Mouse (Mus musculus) monocyte, adult 2 months (primary cell): ENCODE data around the gene Fam214a.
"Not testable (repeated sequence)": the region's sequence is repeated elsewhere in the genome, so short reads cannot be mapped to it uniquely, and the experiment has no call there.

Experiments used
- DNase-seq, 2 experiments: peaks; one replicate each; pipeline ENCODE4 v3.0.0; 2022; ENCODE audit warnings: low spot score in 2 of 2, low read depth in 1 of 2

Fam214a gene

DNA sequence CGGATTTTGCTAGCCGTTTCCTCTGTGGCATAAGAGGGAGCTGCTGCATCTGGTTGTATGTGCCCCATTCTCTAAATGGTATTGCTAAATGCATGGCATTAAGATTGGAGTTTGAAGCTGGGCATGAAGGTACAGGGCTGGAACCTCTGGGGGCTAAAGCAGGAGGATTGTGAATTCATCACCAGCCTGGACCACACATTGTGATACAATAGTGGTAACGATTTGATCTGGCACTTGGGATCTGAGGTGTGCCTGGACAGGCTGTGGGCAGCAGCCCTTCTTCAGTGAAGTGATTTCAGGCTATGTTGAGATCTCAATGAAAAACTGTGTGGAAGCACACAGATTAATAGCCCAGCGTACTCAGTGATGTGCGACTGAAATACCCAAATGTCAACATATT lies 26.7 kb downstream of the Fam214a start:
- no peak for DNase-seq

DNA sequence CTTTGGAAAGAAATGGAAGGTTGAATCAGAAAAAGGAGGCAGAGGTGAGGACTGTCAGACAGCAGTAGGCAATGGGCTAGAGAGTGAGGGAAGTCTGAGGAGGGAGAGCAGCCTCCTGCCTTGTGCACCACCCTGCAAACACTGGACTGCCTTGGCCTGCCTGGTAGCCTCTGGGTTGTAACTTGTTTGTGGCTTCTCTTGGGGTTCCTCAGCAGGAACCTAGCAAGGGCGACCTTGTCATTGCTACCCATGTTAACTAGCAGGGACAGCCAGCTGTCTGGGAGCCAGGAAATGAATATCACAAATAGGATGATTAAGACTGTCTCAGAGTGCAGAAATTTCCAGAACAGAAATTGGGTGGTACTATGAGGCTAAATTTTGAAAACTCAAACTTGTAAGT lies 27.2 kb downstream of the Fam214a start:
- no peak for DNase-seq

DNA sequence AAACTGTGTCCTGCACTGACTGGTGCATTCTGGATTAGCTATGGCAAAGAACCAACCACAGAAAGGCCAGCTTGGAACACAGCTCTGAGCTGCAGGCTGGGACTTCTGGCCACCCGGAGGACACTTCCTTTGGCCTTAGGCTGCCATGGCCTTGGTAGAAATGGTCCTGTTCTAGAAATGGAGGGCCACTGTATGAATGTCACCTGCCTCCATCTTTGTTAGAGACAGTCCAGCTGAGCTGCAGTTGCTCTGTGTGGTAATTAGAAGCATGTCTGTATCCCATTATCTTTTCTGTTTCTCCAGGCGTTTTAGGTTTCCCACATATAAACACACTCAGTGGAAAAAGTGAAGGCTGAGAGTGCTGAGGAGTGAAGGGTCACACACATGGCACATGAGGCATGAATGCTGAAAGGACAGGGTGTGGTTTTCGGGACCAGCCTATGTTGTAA lies 29.0 kb downstream of the Fam214a start:
- DNase-seq, result no peak

DNA sequence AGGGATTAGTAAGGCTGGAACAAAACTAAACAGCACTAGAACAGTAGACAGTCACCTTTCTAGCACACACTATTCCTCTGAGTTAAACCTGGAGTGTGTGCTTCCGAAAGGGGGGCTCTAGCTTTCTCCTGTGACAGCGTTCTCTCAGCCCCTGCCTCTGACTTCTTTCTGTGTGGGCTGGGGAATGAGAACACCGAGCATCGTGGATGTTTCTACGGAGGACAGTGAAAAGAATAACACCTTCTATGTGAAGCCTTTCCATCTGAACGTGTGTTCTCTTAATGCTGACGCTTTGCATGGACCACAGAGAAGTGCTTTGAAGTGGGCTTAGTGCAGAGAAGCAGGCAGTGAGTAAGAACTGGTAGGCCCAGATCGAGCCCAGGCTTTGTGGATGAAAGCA lies 29.5 kb downstream of the Fam214a start:
- no peak for DNase-seq

DNA sequence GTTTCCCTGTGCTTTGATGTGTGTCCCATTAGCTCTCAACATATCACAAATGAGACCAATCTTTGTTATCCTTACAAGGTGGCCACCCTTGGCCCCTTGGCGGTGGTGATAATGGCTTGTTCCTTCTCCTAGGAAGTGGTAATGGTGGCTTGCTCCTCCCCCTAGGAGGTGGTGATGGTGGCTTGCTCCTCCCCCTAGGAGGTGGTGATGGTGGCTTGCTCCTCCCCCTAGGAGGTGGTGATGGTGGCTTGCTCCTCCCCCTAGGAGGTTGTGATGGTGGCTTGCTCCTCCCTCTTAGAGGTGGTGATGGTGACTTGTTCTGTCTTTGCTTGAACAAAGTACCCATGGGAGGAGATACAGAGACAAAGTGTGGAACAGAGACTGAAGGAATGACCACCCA lies 30.0 kb downstream of the Fam214a start:
- DNase-seq, result not testable (repeated sequence)

DNA sequence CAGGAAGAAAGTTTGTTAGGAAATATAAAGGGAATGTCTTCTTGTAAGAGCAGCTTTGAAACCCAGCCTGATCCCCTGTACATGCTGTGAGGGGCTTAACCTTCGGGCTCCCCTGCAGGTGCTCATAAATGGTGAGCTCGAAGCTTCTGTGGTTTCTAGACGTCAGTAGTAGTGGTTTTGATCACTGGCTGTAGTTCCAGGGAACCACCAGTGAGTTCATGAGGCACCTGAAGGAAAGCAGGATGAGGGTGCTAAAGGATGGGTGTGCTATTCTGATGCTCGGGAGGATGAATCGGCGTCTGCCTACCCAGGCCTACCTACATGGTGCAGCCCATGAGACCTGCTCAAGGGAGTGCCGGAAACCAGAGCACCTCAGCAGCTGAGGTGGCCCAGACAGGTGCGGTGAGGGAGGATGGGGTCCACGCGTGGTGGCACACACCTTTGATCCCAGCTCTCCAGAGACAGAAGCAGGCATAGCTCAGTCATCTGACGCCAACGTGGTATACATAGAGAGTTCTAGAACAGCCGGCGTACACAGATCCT lies 32.6 kb downstream of the Fam214a start:
- no peak for DNase-seq

DNA sequence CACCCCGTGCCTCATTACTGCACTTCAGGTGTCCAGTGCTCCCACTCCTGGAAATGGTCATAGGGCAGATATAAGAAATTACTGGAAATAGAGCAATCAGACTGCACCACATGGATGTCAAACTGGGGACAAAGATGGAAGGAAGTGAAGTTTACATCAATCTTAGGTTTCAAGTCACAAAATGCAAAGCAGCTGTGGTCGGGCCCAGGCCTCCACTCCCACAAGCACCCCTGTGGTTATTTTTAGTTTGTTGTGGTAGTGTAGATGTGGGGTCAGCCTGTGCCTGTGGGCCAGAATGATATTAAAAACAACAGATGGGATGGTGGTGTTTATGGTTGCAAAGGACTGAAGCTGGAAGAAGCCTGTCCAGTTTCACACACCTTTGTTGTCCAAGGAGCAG lies 33.1 kb downstream of the Fam214a start:
- no peak for DNase-seq

DNA sequence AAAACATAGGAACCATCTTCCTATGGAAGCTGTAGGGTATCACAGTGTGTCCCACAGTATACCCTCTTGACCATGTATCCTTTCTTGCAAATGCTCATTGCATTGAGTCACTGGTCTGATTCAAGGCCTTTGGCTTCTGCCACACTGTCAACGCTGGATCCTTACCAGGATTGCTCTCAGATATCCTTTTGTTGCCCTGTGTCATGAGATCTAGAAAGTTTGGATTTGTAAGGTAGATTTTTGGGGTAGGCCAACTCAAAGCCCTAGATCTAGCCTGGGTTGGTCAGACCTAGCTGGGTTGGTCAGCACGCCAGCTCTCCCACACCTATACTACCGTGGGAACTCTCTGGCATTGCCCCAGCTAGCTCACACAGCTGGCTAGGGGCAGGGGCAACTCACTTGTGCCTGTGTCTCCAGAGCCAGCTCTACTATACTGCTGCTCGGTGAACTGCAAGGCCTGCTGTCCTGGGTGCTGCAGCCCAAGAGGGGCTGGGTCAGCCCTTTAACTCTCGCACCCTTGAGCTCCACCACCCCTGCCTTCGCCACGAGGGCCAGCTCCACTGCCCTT lies 36.3 kb downstream of the Fam214a start:
- DNase-seq, result no peak

DNA sequence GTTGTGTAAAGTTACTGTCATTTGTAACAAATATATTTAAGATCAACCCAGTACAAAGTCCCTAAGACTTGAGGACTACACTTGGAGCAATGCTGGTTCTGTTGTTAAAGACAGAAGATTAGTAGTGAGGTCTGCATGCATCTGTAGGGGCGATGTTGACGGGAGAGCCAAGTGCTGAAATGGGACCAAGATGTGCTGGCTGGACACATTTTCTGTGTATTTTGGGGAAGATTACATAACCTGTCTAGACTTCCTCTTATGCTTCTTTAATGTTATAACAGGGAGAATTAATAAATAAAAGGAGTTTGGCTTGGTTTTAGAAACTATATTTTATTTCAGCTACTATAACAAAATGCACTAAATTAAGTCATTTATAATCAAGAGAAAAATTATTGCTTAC lies 37.3 kb downstream of the Fam214a start:
- DNase-seq, result no peak

DNA sequence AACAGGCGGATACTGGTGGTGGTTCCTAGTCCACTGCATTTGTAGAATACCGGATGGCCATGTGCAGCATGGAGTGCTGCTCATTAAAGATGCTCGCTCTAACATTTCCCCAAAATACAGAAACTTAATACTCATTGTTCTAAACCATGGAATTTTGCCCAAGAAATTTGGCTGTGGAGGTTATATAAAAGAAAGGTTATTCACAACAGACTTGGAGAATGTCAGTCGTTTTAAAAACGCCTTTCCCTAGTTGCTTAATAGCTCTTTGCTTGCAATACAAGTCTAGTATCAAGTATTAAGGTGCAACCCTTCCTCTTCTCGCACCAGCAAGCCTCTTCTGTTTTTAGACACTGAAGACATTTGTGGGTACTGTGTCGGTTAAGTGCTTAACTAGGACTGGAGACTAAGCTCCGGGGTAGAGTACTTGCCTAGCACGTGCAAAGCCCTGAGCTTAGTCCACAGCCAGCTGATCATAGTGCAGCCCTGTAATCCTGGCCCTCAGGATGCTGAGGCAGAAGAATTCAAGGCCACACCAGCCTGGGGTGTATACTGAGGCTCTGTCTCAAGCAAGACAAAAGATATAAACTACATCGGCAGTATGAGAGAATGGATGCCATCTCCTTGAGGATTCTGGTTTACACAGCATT lies 42.0 kb downstream of the Fam214a start:
- no peak for DNase-seq

DNA sequence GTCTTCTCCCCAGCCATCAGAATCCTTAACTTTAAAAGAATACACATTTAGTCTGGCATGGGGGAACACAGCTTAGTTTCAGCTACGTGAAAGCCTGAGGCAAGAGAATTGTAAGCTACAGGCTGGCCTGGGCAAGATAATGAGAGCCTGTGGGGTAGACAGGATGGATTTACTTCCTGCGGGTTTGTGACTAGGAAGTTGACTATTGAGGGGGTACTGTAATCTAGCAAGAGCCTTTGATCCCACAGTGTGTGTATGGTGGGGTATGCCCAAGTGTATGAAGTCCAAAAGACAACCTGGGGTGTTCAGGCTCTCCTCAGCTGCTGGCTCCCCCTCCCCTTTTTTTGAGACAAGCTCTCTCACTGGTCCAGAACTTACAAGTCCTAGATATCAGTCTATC lies 43.7 kb downstream of the Fam214a start:
- no peak for DNase-seq

DNA sequence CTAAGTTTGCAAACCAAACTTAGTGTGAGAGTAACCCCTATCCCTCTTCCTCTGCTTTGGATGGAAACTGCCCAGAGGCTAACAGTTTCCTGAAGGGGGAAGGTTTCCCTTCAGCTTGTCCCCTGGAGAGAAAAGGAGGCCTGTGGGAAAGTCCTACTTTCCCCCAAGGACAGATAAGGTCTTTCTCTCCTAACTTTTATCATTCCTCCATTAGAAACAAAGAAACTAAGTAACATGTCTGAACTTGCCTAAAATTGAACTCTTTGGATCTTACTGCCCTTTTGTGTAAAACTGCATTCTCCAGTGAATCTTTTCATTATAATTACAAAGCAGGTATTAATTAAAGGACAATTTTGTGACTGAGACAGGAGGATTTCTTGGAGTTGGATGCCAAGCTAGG lies 45.3 kb downstream of the Fam214a start:
- no peak for DNase-seq

DNA sequence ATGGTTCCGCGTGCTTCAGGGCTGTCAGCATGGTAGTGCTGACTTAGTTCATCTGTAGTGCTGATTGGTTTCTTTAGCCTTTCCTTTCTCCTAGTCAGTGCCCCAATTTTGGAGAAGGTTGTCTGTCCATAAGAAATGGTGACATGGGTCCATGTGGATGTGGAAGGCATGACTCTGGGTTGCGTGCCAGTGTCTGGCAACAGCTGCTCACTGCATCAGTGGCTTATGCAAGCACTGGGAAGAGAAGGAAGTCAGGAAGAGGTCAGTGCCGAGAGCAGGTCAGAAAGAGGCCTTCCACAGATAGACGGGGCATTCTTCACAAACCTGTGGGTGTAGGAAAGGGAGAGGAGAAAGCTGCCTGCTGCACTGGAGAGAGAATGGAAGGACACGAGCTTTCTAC lies 48.3 kb downstream of the Fam214a start:
- DNase-seq, result no peak

DNA sequence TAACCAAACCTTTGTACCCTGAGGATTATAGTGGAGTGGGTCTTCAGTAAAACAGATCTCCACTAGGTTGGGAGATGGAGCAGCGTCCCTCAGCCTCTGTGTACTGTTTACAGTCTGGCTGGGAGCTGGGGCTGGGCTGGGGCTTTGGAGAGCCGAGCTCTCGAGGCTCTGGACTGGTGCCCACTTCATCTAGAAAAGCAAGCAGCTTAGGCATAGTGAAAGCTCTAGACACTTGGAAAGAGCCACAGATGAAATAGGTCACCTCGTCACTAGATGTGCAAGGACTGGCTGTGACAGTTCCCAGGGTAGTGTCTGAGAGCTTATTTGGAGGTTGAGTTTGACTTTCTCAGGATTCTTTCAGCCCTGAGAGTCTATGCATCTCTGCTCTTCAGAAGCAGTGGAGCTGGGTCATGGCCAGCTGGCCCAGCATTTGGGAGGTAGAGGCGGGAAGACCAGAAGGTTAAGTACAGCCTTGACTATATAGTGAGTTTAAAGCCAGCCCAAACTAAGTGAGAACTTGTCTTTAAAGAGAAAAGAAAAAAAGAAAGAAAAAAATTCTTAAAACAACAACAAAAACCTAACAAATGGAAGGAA lies 49.0 kb downstream of the Fam214a start:
- no peak for DNase-seq

DNA sequence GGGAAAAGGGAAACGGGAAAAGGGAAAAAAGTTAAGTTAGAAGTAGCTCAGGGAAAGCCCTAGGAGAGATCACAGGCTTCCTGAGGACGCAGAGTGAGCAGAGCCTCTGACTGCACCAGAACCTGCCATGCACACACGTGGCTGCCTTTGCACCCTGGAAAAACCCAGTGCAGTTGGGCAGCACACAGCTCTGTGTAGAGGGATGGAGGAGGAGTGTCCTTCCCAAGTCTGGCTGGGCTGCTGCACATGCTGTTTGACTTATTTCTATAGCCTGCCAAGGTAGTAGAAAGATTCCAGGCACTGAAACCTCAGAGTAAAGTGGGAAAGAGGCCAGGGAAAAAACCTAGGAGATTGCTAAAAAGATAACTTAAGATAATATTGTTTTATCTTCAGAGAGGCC lies 49.6 kb downstream of the Fam214a start:
- DNase-seq, result no peak

DNA sequence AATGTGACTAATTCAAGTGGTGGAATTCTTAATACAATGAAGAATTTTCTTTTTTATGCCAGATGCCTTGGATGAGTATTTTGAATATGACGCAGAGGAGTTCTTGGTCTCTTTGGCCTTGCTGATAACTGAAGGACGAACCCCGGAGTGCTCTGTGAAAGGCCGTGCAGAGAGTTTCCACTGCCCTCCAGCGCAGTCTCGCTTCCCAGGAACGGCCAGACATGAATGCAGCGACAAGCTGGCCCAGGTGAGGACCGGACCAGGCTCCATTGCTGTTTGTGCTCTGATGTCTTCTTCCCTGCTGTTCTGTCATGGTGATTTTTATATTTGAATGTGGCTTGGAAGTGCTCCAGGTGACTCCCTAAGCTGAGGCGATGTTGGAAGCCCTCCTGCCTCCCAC lies 51.5 kb downstream of the Fam214a start:
- no peak for DNase-seq

DNA sequence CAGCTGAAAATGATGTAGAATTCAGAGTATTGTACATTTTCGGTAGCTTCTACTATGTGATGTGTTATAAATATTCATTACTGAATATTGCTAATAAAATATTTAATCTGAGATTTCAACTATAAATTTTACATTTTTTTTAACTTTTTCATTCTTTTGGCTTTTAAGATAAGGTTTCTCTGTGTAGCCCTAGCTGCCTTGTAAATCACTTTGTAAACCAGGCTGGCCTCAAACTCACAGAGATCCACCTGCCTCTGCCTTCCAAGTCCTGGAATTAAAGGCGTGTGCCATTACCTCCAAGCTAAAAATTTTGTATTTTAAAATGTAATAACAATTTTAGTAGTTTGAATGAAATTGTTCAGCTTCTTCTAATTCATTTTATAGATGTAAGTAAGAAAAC lies 63.9 kb downstream of the Fam214a start:
- no peak for DNase-seq

DNA sequence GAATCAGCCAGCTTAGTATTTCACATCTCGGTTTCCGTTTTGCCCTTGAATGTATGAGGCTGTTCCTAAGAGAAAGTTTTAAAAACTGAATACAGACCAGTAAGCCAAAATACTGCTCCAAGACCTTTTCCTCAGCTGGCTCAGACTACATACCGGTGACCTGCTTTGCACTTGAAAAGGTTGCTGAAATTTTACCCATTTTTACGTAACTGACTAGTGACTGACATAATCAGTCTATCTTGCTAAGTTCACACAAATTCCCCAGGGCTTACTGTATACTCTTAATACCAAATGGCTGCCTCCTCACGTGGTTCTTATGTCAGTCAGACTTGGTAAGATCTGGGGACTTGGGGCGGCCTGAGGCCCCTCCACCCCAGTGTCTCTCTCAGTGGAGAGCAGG lies 66.5 kb downstream of the Fam214a start:
- no peak for DNase-seq

DNA sequence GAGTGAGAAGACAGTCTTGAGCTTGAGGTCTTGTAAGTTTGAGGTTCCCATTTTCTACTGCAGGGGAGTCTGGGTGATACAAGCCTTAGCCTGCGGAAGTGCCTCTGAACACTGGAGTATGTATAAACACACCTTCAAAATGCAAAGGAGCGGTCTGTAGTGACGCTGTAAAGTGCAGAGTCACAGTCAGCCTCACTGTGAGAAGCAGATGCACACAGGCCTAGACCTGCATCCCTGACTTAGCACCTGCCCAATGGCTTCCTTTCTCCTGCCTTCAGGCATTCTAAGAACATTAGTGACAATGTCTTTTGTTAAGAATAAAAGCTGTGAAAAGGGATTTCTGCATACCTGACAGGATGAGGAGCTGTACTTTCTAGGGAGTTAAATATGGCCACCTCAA lies 66.9 kb downstream of the Fam214a start:
- no peak for DNase-seq

DNA sequence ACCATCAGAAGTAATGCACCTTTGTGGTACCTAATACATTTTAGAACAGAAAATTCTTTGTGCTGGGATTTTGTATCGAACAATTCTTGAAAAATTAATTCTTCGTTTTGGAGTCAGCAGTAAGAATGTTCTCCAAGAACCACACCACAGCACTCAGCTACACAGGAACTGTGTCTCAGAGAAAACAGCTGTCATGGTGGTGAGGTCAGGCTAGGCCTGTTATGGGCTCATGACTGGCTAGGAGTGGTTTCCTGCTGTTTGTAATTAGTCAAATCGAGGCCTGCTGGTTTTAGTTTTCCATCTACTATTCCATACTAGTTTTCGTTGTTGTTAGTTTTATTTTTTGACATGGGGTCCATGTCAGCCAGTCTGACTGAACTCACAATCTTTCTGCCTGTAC lies 67.9 kb downstream of the Fam214a start:
- DNase-seq, result no peak

DNA sequence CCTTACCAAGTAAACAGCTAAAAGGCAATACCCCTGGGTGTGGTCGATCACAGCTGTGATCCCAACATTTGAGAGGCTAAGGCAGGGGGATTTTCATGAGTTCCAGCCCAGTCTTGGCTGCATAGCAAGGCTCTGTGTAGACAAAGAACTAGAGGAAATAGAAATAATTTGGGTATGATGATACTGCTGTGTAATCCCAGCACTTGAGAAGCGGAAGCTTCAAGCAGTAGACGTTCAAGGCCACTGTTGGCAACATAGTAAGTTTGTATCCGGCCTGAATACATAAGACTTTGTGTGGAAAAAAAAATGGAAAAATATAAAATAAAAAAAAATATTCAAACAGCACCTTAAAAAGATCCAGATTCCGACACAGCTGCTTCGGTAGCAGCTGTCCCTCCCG lies 69.9 kb downstream of the Fam214a start:
- DNase-seq, result no peak

DNA sequence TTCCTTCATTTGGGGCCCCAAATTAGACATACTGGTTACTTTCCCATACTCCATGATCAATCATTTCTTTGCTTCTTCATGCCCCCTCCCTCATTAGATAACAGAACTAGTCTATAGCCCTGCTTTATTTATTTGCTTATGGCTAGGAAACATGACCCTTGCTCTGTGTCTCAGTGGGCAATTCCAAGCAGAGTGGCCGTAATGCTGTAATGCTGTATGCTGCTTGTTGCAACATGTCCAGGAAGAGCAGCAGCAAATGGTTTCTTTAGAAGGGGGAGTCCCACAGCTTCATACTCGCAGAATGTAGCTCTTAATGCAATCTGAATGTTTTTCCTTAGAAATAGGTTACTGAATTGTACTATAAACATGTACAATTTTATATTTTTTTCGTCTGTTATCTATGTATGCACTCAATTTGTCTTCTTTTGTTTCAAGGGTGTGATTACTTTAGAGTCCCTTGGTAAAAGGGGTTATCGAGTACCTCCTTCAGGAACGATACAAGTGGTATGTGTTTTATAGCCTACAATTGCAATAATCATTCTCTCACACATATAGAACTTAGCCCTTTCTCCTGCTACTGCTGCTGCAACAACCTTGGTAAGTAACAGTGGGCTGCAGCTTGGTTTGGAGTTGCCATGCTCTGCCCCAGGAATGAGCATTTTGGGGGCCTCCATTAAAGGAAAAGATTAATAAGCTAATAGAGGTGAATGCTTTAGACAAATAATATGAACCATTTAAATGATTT lies 70.6 kb downstream of the Fam214a start:
- no peak for DNase-seq
